Comparison of ENCODE assay signal across 19 mouse cellular contexts in the genomic region with DNA sequence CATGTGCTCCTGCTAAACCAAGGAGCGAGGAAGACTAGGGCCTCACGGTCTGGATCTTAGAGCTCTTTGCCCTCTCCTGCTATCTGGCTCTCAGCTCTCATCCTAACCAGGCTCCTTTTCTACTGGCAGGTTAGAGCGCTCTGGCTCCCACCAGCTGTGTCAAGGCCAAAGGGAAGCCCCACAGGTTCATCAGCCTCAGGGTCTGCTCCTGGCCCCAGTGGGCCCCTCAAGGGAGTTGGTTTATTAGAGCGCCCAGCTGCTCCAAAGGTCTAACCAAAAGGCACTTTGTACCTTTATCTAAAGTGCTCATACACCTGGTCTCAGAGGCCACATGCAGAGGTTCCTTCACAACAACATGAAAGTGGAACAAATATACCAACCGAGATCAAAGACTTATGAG. TPM values are rescaled to one million over a fixed set of nuclear protein-coding genes. Genes with fewer than 3 reads are reported as not detected.
DNase-seq lines count a peak whose midpoint lies in the region; ATAC-seq lines count a peak whose summit lies in the region.
"Had no signal": no experiment of that assay in that cellular context is flagged by ENCODE, and none has a peak within 500 bp of the region (broad histone marks: within the 10 kb centered on the region; RNA-seq: fewer than 3 reads in every experiment).

No protein-coding gene starts in this region.

- H3K27me3 ChIP-seq in liver, embryonic 15.5 days: no peaks in the 10 kb centered on the region
- no peaks in the 10 kb centered on the region for H3K27me3 ChIP-seq in intestine, embryonic 16.5 days (replicated peaks; ENCODE audit: control insufficient read depth, insufficient read depth, low read length)
- no peaks in the 10 kb centered on the region for H3K27me3 ChIP-seq in stomach, embryonic 15.5 days (replicated peaks)
- H3K27me3 ChIP-seq in midbrain, embryonic 15.5 days (replicated peaks): no peaks in the 10 kb centered on the region
- H3K27me3 ChIP-seq: forebrain, embryonic 15.5 days; heart, embryonic 15.5 days had no signal

- H3K36me3 ChIP-seq in liver, embryonic 15.5 days (replicated peaks): peaks cover 98% of the 10 kb centered on the region
- H3K36me3 ChIP-seq in intestine, embryonic 16.5 days (ENCODE audit: control insufficient read depth, insufficient read depth, low read length): 0 out of 2 replicates have a peak, but pooled peaks cover 6% of the 10 kb centered on the region
- peaks cover 2% of the 10 kb centered on the region; the same call in 1 of the 2 replicates for H3K36me3 ChIP-seq in stomach, embryonic 15.5 days
- no peaks in the 10 kb centered on the region for H3K36me3 ChIP-seq in midbrain, embryonic 15.5 days (replicated peaks)

- WGBS in liver, embryonic 15.5 days (ENCODE audit: insufficient replicate concordance): 81% methylated on average over 5 of the region's 5 CpGs
- WGBS in intestine, embryonic 16.5 days: 71% methylated on average over 5 of the region's 5 CpGs
- 82% methylated on average over 5 of the region's 5 CpGs for WGBS in stomach, embryonic 15.5 days
- 97% methylated on average over 5 of the region's 5 CpGs for WGBS in midbrain, embryonic 15.5 days

- no peak overlapping the region for H3K27ac ChIP-seq in liver, embryonic 15.5 days (replicated peaks)
- peak overlapping the region; percentile 94 for H3K27ac ChIP-seq in intestine, embryonic 16.5 days (ENCODE audit: low read length)
- no peak overlapping the region for H3K27ac ChIP-seq in stomach, embryonic 15.5 days
- H3K27ac ChIP-seq in midbrain, embryonic 15.5 days: no peak overlapping the region
- H3K27ac ChIP-seq: embryonic facial prominence, embryonic 10.5 days; forebrain, embryonic 15.5 days; heart, adult 2 months; heart, embryonic 15.5 days; hindbrain, embryonic 10.5 days; hindbrain, embryonic 14.5 days had no signal

- no peak overlapping the region for H3K9ac ChIP-seq in liver, embryonic 15.5 days
- peak overlapping the region; percentile 11; the same call in 1 of the 2 replicates for H3K9ac ChIP-seq in intestine, embryonic 16.5 days (ENCODE audit: low read depth, low read length)
- no peak overlapping the region for H3K9ac ChIP-seq in stomach, embryonic 15.5 days
- H3K9ac ChIP-seq in midbrain, embryonic 15.5 days: no peak overlapping the region
- H3K9ac ChIP-seq: forebrain, embryonic 15.5 days; heart, embryonic 15.5 days; hindbrain, embryonic 14.5 days had no signal

- H3K4me3 ChIP-seq in liver, embryonic 15.5 days (replicated peaks): no peak overlapping the region
- no peak overlapping the region for H3K4me3 ChIP-seq in intestine, embryonic 16.5 days (ENCODE audit: low read length)
- no peak overlapping the region for H3K4me3 ChIP-seq in stomach, embryonic 15.5 days (replicated peaks)
- H3K4me3 ChIP-seq in midbrain, embryonic 15.5 days: no peak overlapping the region
- H3K4me3 ChIP-seq: embryonic facial prominence, embryonic 10.5 days; forebrain, embryonic 15.5 days; heart, adult 2 months; heart, embryonic 15.5 days; hindbrain, embryonic 10.5 days had no signal

- 0 out of 2 replicates have a peak, but pooled peaks have one; percentile 8 for ATAC-seq in liver, embryonic 15.5 days (ENCODE audit: insufficient read depth)
- peak; percentile 96 for ATAC-seq in intestine, embryonic 16.5 days
- peak; percentile 32 for ATAC-seq in stomach, embryonic 15.5 days (ENCODE audit: insufficient read depth, low FRiP score, low read depth)
- no peak for ATAC-seq in midbrain, embryonic 15.5 days (replicated peaks)
- ATAC-seq: forebrain, embryonic 15.5 days had no signal

- DNase-seq in liver: no peak
- no peak for DNase-seq in urinary bladder, postnatal 10 days (ENCODE audit: low spot score)
- DNase-seq: adrenal gland, adult 8-10 months; adrenal gland, postnatal 36 days; cerebellum, adult 2 months; cerebellum, postnatal 10 days; gastrocnemius, postnatal 10 days; heart, adult 2 months; heart, postnatal 14 days had no signal

- H3K9me3 ChIP-seq in liver, embryonic 15.5 days (replicated peaks): no peaks in the 10 kb centered on the region
- no peaks in the 10 kb centered on the region for H3K9me3 ChIP-seq in intestine, embryonic 16.5 days (ENCODE audit: control insufficient read depth, low read length)
- no peaks in the 10 kb centered on the region for H3K9me3 ChIP-seq in stomach, embryonic 15.5 days
- H3K9me3 ChIP-seq in midbrain, embryonic 15.5 days: no peaks in the 10 kb centered on the region
- H3K9me3 ChIP-seq: embryonic facial prominence, embryonic 10.5 days; forebrain, embryonic 15.5 days; heart, embryonic 15.5 days; hindbrain, embryonic 10.5 days had no signal

- H3K4me2 ChIP-seq in liver, embryonic 15.5 days: no peak overlapping the region
- H3K4me2 ChIP-seq in intestine, embryonic 16.5 days (ENCODE audit: low read depth, low read length): peak overlapping the region; percentile 29; the same call in 1 of the 2 replicates
- H3K4me2 ChIP-seq in stomach, embryonic 15.5 days: no peak overlapping the region
- H3K4me2 ChIP-seq in midbrain, embryonic 15.5 days: no peak overlapping the region
- H3K4me2 ChIP-seq: forebrain, embryonic 15.5 days; heart, embryonic 11.5 days; heart, embryonic 15.5 days; hindbrain, embryonic 14.5 days had no signal

- peaks cover 53% of the 10 kb centered on the region for H3K4me1 ChIP-seq in liver, embryonic 15.5 days (replicated peaks)
- peaks cover 39% of the 10 kb centered on the region for H3K4me1 ChIP-seq in intestine, embryonic 16.5 days (ENCODE audit: control insufficient read depth, insufficient read depth, low read length)
- H3K4me1 ChIP-seq in stomach, embryonic 15.5 days: peaks cover 17% of the 10 kb centered on the region
- H3K4me1 ChIP-seq in midbrain, embryonic 15.5 days: peaks cover 7% of the 10 kb centered on the region; the same call in 1 of the 2 replicates

RNA-seq across cellular contexts. Expression of a gene that starts 57.4 kb away (rescaled TPM):
- 25.5 and 28.0 TPM in 2 replicates for polyA plus RNA-seq in liver, embryonic 15.5 days (2015; fragmentation: Nextera tagmentation; extraction: Ambion mirVana)
- 22.2 and 23.7 TPM in 2 replicates for polyA plus RNA-seq in intestine, embryonic 16.5 days (2015; fragmentation: Nextera tagmentation; extraction: Ambion mirVana)
- 15.5 and 17.3 TPM in 2 replicates for polyA plus RNA-seq in stomach, embryonic 15.5 days (2015; fragmentation: Nextera tagmentation; extraction: Ambion mirVana)
- polyA plus RNA-seq in midbrain, embryonic 15.5 days (2015; fragmentation: Nextera tagmentation; extraction: Ambion mirVana): 15.4 and 15.7 TPM in 2 replicates
